Mouse (Mus musculus) brown adipose tissue, adult 24 weeks (tissue): ENCODE measurements around the gene Plin2. TPM values are rescaled to one million over a fixed set of nuclear protein-coding genes. Genes with fewer than 3 reads are reported as not detected.
"Not testable (repeated sequence)": the region's sequence is repeated elsewhere in the genome, so short reads cannot be mapped to it uniquely, and the experiment has no call there.

Experiments used
- H3K27ac ChIP-seq: fragments of 200-500 bp; replicated peaks from 2 replicates; pipeline ENCODE4 v1.5.1; 2012; ENCODE audit warnings: low read depth, mild to moderate bottlenecking, low read length
- H3K4me1 ChIP-seq: fragments of 200-500 bp; 2 replicates; pipeline ENCODE4 v1.6.1; 2012; ENCODE audit warnings: low read length, mixed read lengths; ENCODE audit not compliant: control insufficient read depth, insufficient read depth, insufficient read length
- H3K4me3 ChIP-seq: fragments of 200-500 bp; 2 replicates; pipeline ENCODE4 v1.5.1; 2012; ENCODE audit warnings: low read depth, mild to moderate bottlenecking, low read length, moderate library complexity; ENCODE audit not compliant: insufficient read depth
- polyA plus RNA-seq: library from polyadenylated mRNA; stranded (reverse); fragments of >200 nt; gene quantifications from 2 replicates; pipeline ENCODE4 v1.2.4, GENCODE M21; 2012; ENCODE audit not compliant: missing spikeins, insufficient read depth, insufficient read length

Plin2 gene
- polyA plus RNA-seq, 1 experiment: 969 TPM

DNA sequence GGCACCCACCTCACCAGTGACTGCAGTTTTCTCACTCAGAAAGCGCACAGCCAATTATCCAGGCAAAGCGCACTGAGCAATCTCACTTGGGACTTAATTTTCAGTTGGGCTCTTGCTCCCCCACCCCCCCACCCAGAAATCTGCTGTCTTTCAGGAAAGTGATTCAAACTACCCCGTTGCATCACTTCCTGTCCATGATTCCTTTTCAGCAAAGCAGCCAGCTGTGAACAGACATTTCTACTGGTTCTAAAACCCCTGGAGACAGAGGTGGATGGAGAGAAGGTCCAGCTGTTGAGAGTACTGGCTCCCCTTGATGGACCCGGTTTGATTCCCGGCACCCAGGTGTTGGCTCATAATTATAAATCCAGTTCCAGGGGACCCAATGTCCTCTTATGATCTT is 44.4 kb downstream of the Plin2 start:
- Histone ChIP-seq H3K4me1 (no peaks in the 10 kb centered on the region), H3K27ac (no peak overlapping the region), H3K4me3 (no peak overlapping the region)

DNA sequence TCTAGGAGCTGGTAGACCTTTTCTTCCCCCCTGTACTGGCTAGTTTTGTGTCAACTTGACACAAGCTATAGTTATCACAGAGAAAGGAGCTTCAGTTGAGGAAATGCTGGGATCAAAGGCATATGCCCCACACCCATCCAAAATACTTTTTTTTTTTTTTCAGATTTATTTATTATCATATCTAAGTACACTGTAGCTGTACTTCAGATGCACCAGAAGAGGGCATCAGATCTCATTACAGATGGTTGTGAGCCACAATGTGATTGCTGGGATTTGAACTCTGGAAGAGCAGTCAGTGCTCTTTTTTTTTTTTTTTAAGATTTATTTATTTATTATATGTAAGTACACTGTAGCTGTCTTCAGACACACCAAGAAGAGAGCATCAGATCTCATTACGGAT is 47.3 kb downstream of the Plin2 start:
- H3K27ac ChIP-seq, H3K4me3 ChIP-seq, H3K4me1 ChIP-seq: not testable (repeated sequence)

DNA sequence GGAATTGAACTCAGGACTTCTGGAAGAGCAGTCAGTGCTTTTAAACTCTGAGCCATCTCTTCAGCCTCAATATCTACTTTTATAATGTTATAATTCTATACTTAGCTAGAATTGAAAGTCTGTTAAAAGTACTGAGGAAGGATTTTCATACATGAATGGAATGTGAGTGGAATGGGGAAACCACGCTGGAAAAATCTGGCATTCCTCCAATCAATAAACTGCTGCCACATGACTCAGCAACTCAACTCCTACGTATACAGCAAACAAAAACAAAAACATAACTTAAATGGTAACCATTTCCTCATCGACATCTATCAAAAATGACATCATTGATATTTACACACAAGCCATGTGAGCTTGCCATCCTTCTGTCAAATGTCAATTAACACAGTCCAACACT is 47.7 kb downstream of the Plin2 start:
- Histone ChIP-seq H3K4me1 (no peaks in the 10 kb centered on the region), H3K27ac (no peak overlapping the region), H3K4me3 (no peak overlapping the region)

DNA sequence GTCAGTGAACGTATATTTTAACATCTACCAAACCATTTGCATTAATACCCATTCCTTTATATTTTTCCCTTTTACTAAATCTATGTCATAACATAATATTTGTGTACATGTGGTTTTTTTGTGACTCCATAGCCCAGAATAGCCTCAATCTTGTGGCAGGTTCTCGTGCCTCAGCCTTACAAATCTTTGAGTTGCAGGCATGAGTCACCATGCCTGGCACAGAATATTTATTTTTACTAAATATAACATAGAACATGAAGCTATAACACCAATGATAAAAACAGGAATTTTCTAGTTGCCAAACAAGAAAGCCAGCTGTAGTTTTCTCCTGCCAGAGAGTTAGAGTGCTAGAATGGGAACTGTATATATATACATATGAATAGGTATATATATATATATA is 49.4 kb downstream of the Plin2 start:
- H3K27ac ChIP-seq: no peak overlapping the region
- no peak overlapping the region for H3K4me3 ChIP-seq
- H3K4me1 ChIP-seq: no peaks in the 10 kb centered on the region

DNA sequence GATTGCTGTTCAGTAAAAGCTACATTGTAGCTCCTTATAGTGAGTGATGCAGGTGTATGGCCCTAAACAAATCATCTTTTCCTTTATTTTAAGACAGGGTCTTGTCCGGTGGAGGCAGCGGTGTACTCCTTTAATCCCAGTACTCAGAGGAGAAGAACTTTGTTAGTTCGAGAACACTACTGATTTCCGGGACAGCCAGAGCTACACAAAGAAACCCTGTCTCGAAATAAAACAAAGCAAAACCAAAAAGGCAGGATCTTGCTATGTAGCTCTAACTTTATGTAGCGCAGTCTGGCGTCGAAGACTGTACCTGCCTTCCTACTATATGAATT is 57.6 kb downstream of the Plin2 start:
- H3K4me1 ChIP-seq: no peaks in the 10 kb centered on the region
- peak overlapping the region; percentile 85 for H3K27ac ChIP-seq

DNA sequence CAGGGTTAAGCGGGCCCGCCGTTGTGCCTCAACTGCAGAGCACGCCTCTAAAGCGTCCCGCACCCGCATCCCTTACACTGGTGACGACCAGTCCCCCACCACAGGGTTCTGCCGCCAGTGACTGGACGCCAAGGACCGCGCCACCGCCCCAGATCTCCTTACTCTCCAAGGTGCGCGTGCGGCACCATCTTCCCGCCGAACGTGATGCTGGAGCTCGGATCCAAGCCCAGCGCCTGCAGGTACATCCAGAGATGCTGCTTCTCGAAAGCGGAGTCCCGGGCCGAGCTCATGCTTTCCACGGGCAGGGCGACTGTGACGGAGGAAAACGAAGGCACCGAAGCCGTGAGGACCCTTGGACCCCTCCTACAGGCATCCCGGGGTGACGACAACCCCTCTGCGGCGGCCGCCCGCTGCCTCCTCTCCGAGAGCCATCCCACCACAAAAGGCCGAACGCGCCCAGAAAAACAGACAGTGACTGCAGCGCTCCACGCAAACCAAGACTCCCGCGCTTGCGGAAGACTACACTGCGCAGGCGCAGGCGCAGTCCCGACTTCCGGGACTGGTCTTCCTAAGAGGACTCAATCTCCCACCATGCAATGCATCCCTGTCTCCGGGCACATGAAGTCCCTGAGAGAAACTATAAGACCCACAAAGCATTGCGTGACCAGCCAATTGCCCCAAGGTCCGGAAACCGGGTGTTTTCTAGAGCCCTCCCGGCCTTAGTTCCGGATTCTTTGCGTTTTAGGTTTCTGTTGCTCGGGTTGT is 58.2 kb downstream of the Plin2 start, which contains the start of gene Haus6:
Haus6 (minus strand) TSS at position 532 of the 765 bp plus-strand sequence.
- H3K4me1 ChIP-seq: no peaks in the 10 kb centered on the region
- H3K4me3 ChIP-seq: peak within 1 kb of the TSS; percentile 87
- H3K27ac ChIP-seq: peak within 1 kb of the TSS; percentile 85

More for the DNA sequence above, 57.6 kb downstream of the Plin2 start:
- peak overlapping the region; percentile 67 for H3K4me3 ChIP-seq

Other genes starting within 250 kb of the Plin2 start
- not detected in 2 replicates for gene Saxo1, start 111.7 kb downstream of the Plin2 start, polyA plus RNA-seq
- 49.3 and 52.6 TPM in 2 replicates for gene Rraga, start 94.4 kb downstream of the Plin2 start, polyA plus RNA-seq
- 2.1 and 3.5 TPM in 2 replicates for gene Haus6, start 58.0 kb downstream of the Plin2 start, polyA plus RNA-seq
- gene Dennd4c, start 78.5 kb upstream of the Plin2 start, polyA plus RNA-seq: 13.7 and 14.5 TPM in 2 replicates
- 729 and 792 TPM in 2 replicates for gene Rps6, start 187.4 kb upstream of the Plin2 start, polyA plus RNA-seq
- 17.6 and 26.8 TPM in 2 replicates for gene Acer2, start 204.3 kb upstream of the Plin2 start, polyA plus RNA-seq